Mouse (Mus musculus): ENCODE results near the gene Arhgap30. TPM values are rescaled to one million over a fixed set of nuclear protein-coding genes. Genes with fewer than 3 reads are reported as not detected.

Gene Arhgap30
- 1.3 TPM for polyA plus RNA-seq (2014; fragmentation: Illumina TruSeq; extraction: RNeasy Lipid Tissue Mini Kit (QIAGEN cat#74804); ENCODE audit: low read depth, low replicate concordance)

DNA sequence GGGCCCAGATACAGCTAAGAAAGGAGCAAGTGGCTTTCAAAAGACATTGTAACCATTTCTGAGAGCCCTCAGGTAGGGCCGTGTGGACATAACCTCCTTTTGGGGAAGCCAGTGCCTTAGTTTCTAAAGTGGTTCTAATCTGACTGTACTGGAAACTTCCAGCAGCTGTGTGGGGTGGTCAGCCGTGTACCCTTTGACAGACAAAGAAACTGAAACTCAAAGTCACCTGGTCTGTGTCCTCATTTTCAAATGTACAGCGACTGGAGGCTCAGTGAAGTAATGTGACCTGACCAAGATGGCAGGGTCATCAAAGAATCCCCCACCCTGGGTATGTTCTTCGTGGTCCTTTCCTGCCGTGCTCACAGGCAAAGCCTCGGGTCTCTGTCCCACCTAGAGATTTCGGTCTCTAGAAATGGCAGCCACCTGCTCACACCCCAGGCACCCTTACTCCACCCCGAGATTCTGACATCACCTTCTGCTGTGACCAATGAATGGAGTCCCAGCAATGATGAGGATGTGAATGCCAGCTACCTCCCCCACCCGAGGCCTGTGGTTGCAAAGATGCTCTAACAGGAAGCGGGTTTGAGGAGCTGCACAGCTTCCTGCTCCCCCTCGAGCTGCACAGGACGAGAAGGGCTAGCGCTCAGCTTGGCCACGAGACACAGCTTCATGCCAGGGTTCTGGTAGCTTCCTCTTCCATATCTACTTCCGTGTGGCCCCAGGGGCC lies at the start of gene Arhgap30:
Gene Arhgap30, plus strand, starts transcription at position 579 of the 727 bp plus-strand sequence.

DNA sequence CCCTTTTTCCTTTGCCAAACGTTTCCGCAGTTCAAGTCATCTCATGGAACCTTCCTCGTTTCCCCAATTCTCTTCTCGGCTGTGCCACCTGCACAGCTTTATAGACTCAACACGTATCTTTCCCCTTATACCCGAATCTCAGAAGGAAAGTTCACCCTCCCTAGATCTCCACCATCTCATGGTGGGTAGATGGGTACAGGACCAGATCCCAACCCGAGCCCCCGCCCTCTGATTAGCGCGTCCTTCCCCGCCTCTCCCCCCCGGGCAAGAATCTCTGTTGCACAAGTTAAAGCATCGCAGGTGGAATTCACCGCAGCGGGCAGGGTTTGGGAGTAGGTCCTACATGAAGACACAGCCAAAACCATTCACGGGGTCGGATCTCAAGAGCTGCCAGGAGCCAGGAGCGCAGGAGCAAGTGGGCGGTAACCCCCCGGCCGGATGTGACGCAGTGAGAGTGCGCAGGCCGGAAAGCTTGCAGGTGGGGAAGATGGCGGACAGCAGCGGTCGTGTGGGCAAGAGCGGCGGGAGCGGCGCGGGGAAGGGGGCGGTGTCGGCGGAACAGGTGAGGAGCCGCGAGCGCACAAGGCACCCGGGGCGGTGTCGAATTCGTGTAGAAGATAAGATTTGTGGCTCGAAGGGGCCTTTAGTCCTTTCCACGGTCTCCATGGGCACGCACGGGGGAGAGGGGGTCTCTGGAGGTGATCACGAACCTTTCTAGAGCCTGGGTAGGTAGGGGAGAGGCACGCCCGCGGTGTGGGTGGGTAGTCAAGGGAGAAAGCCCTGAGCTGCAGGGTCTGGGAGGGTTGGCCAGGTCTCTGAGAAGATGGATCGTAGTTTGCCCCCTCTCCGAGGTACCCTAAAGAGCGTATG lies 43.3 kb upstream of the Arhgap30 start, which contains the start of the genes Nit1 and Pfdn2:
Gene Nit1, minus strand, starts transcription at position 422 of the 870 bp plus-strand sequence.
Gene Pfdn2, plus strand, starts transcription at position 446 of the 870 bp plus-strand sequence.

DNA sequence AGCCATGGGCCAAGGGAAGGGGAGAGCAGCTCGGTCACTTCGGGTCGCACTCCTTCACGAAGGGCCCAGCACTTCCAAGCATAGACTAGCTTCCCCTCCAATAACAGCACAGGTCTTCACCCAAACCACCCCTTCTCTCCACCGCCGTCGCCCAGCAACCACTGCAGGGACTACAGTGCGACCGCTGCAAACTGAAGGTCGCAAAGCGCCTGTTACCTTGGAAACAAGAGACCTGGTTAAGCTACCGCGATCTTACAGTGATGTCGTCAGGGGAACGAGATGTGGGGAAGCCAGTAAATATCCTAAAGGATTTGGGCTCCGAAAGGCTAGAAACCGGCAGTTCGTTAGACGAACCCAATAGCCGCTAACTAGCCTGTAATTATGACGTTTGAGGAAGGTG lies 28.1 kb upstream of the Arhgap30 start, which contains the start of gene Klhdc9:
Gene Klhdc9, minus strand, starts transcription at position 143 of the 400 bp plus-strand sequence.

DNA sequence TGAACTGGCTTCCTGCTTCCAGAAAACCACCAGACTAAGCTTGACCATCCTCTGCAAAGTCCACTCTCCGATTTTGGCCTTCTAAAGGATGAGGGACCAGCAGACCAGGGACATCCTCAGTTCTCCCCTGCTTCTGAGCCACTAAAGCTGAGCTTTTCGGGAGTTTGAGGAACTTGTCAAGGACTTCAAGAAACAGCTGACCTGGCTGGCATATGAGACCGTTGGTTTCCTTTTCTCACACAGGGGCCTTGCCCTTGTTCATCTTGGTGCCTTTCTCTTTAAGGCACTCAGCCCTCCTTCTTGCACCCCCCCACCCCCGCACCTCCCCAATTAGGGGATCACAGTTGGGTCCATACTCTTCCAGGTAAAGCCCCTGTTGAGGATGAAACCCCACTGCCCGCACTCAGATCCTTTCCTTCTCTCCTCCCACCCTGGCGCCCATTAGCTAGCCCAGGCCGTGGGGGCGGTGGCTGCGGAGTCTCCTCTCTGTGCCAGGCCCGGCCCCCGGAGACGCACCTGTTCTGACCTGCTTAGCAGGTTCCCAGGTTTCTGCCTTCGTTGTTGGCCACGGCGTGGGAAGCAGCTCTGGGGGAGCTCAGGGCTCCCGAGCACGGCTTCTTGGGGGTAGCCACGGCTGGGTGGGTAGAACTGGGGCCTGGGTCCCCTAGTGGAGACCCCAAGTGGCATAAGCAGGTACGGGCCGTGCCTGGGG lies 18.8 kb upstream of the Arhgap30 start, which contains the start of gene Nectin4:
Gene Nectin4, plus strand, starts transcription at position 255 of the 712 bp plus-strand sequence.

DNA sequence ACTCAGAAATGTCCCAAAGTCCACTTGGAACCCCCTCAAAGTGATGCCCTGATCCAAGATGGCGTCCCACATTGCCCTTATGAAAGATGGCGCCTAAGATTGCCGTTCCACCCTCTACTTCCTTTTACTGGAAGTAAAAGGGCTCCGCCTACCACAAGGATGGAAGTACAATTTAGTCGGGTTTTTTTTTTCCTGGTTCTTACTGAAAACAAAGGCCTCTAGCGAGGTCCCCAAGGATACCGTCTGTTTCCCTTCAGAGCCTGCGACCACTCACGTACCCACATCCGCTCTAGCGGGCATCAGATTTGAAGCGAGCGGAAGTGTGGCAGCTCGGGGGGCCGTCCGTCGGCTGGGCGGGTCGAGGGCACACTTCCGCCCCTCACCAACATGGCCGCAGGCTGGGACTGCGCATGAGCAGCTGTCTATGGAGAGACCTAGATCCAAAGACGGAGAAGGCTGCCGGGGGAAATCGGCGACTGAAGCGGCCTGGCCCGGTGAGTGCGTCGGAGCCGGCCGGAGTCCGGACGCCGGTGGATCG lies 22.3 kb downstream of the Arhgap30 start, which contains the start of gene Usf1:
Gene Usf1, plus strand, starts transcription at position 367 of the 538 bp plus-strand sequence.

DNA sequence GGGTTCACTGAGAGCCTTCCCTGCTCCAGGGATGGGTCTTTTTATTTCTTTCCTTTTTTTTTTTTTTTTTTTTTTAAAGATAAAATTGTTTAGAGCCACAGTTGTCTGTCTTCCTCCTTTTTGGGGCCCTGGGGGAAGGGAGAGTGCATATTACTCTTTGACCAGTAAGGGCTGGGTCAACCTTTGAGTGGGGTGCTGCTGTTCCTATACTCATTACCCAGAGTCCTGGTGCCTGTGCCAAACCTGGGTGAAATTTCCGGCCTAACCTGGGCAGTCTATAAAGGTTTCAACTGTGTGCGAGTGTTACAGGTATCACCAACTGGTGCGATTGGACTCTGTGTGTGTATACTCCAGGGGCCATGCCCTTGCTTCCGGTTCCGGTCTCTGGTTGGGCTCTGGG lies 29.9 kb downstream of the Arhgap30 start, which contains the start of gene Tstd1:
Gene Tstd1, plus strand, starts transcription at position 213 of the 400 bp plus-strand sequence.

DNA sequence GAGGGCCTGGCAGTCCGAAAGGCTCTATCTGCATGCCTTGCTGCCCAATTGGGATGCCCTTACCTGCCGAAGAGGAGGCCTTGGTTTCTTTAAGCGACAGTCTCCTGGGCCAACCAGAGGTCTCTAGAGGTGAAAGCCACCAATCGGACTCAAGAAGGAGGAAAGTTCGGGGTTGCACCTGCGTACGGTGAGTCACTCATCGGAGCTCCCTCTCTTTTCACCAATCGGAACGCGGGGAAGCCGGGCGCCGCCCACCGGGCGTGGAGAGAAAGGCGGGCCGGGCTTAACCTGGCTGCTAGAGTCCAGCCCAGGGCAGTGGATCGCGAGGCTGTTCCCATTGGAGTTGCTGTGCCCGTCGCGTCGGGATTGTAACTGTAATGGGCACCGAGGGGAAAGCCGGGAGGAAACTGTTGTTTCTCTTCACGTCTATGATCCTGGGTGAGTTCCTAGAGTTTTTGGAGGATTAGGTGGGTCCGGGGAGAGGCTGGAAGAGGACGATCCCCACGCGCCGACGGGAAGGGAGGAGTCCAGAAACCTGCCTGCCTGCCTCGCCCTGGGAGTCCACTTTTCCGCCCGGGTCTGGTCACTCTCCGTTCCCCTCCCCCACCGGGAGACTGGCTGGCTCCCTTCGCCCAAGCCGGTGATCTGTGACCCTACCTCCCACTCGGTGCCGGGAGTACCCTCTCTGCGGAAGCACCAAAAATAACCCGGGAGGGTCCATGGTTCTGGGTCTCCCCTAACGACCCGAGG lies 48.7 kb downstream of the Arhgap30 start, which contains the start of gene F11r:
Gene F11r, plus strand, starts transcription at position 272 of the 750 bp plus-strand sequence.

Other genes starting within 250 kb of the Arhgap30 start
- gene Sdhc, start 238.4 kb upstream of the Arhgap30 start, polyA plus RNA-seq (2014; fragmentation: Illumina TruSeq; extraction: RNeasy Lipid Tissue Mini Kit (QIAGEN cat#74804); ENCODE audit: low read depth, low replicate concordance), result 129 TPM
- gene Mpz, start 238.2 kb upstream of the Arhgap30 start, polyA plus RNA-seq (2014; fragmentation: Illumina TruSeq; extraction: RNeasy Lipid Tissue Mini Kit (QIAGEN cat#74804); ENCODE audit: low read depth, low replicate concordance), result 0.20 TPM
- gene Pcp4l1, start 192.7 kb upstream of the Arhgap30 start, polyA plus RNA-seq (2014; fragmentation: Illumina TruSeq; extraction: RNeasy Lipid Tissue Mini Kit (QIAGEN cat#74804); ENCODE audit: low read depth, low replicate concordance), result 6.5 TPM
- not detected for gene Nr1i3, start 175.0 kb upstream of the Arhgap30 start, polyA plus RNA-seq (2014; fragmentation: Illumina TruSeq; extraction: RNeasy Lipid Tissue Mini Kit (QIAGEN cat#74804); ENCODE audit: low read depth, low replicate concordance)
- 7.3 TPM for gene Tomm40l, start 166.4 kb upstream of the Arhgap30 start, polyA plus RNA-seq (2014; fragmentation: Illumina TruSeq; extraction: RNeasy Lipid Tissue Mini Kit (QIAGEN cat#74804); ENCODE audit: low read depth, low replicate concordance)
- 3.9 TPM for gene Apoa2, start 163.9 kb upstream of the Arhgap30 start, polyA plus RNA-seq (2014; fragmentation: Illumina TruSeq; extraction: RNeasy Lipid Tissue Mini Kit (QIAGEN cat#74804); ENCODE audit: low read depth, low replicate concordance)
- 10.8 TPM for gene Fcer1g, start 154.6 kb upstream of the Arhgap30 start, polyA plus RNA-seq (2014; fragmentation: Illumina TruSeq; extraction: RNeasy Lipid Tissue Mini Kit (QIAGEN cat#74804); ENCODE audit: low read depth, low replicate concordance)
- gene Adamts4, start 138.5 kb upstream of the Arhgap30 start, polyA plus RNA-seq (2014; fragmentation: Illumina TruSeq; extraction: RNeasy Lipid Tissue Mini Kit (QIAGEN cat#74804); ENCODE audit: low read depth, low replicate concordance), result 1.2 TPM
- gene Ndufs2, start 137.6 kb upstream of the Arhgap30 start, polyA plus RNA-seq (2014; fragmentation: Illumina TruSeq; extraction: RNeasy Lipid Tissue Mini Kit (QIAGEN cat#74804); ENCODE audit: low read depth, low replicate concordance), result 89.0 TPM
- gene B4galt3, start 118.6 kb upstream of the Arhgap30 start, polyA plus RNA-seq (2014; fragmentation: Illumina TruSeq; extraction: RNeasy Lipid Tissue Mini Kit (QIAGEN cat#74804); ENCODE audit: low read depth, low replicate concordance), result 2.3 TPM
- gene Ppox, start 107.8 kb upstream of the Arhgap30 start, polyA plus RNA-seq (2014; fragmentation: Illumina TruSeq; extraction: RNeasy Lipid Tissue Mini Kit (QIAGEN cat#74804); ENCODE audit: low read depth, low replicate concordance), result 6.2 TPM
- gene Usp21, start 101.0 kb upstream of the Arhgap30 start, polyA plus RNA-seq (2014; fragmentation: Illumina TruSeq; extraction: RNeasy Lipid Tissue Mini Kit (QIAGEN cat#74804); ENCODE audit: low read depth, low replicate concordance), result 15.0 TPM
- 101 TPM for gene Ufc1, start 93.9 kb upstream of the Arhgap30 start, polyA plus RNA-seq (2014; fragmentation: Illumina TruSeq; extraction: RNeasy Lipid Tissue Mini Kit (QIAGEN cat#74804); ENCODE audit: low read depth, low replicate concordance)
- 6.7 TPM for gene Dedd, start 59.8 kb upstream of the Arhgap30 start, polyA plus RNA-seq (2014; fragmentation: Illumina TruSeq; extraction: RNeasy Lipid Tissue Mini Kit (QIAGEN cat#74804); ENCODE audit: low read depth, low replicate concordance)
- gene Nit1, start 43.3 kb upstream of the Arhgap30 start, polyA plus RNA-seq (2014; fragmentation: Illumina TruSeq; extraction: RNeasy Lipid Tissue Mini Kit (QIAGEN cat#74804); ENCODE audit: low read depth, low replicate concordance), result 43.5 TPM
- gene Pfdn2, start 43.3 kb upstream of the Arhgap30 start, polyA plus RNA-seq (2014; fragmentation: Illumina TruSeq; extraction: RNeasy Lipid Tissue Mini Kit (QIAGEN cat#74804); ENCODE audit: low read depth, low replicate concordance), result 39.6 TPM
- gene Klhdc9, start 28.2 kb upstream of the Arhgap30 start, polyA plus RNA-seq (2014; fragmentation: Illumina TruSeq; extraction: RNeasy Lipid Tissue Mini Kit (QIAGEN cat#74804); ENCODE audit: low read depth, low replicate concordance), result 0.97 TPM
- gene Nectin4, start 18.9 kb upstream of the Arhgap30 start, polyA plus RNA-seq (2014; fragmentation: Illumina TruSeq; extraction: RNeasy Lipid Tissue Mini Kit (QIAGEN cat#74804); ENCODE audit: low read depth, low replicate concordance), result 0.40 TPM
- 0.69 TPM for gene Usf1, start 22.4 kb downstream of the Arhgap30 start, polyA plus RNA-seq (2014; fragmentation: Illumina TruSeq; extraction: RNeasy Lipid Tissue Mini Kit (QIAGEN cat#74804); ENCODE audit: low read depth, low replicate concordance)
- gene Tstd1, start 29.9 kb downstream of the Arhgap30 start, polyA plus RNA-seq (2014; fragmentation: Illumina TruSeq; extraction: RNeasy Lipid Tissue Mini Kit (QIAGEN cat#74804); ENCODE audit: low read depth, low replicate concordance), result 2.9 TPM
- 51.7 TPM for gene F11r, start 48.6 kb downstream of the Arhgap30 start, polyA plus RNA-seq (2014; fragmentation: Illumina TruSeq; extraction: RNeasy Lipid Tissue Mini Kit (QIAGEN cat#74804); ENCODE audit: low read depth, low replicate concordance)
- gene Alyref2, start 114.5 kb downstream of the Arhgap30 start, polyA plus RNA-seq (2014; fragmentation: Illumina TruSeq; extraction: RNeasy Lipid Tissue Mini Kit (QIAGEN cat#74804); ENCODE audit: low read depth, low replicate concordance), result 1.2 TPM
- not detected for gene Itln1, start 146.3 kb downstream of the Arhgap30 start, polyA plus RNA-seq (2014; fragmentation: Illumina TruSeq; extraction: RNeasy Lipid Tissue Mini Kit (QIAGEN cat#74804); ENCODE audit: low read depth, low replicate concordance)
- 0.61 TPM for gene Cd244a, start 170.2 kb downstream of the Arhgap30 start, polyA plus RNA-seq (2014; fragmentation: Illumina TruSeq; extraction: RNeasy Lipid Tissue Mini Kit (QIAGEN cat#74804); ENCODE audit: low read depth, low replicate concordance)
- gene Ly9, start 218.5 kb downstream of the Arhgap30 start, polyA plus RNA-seq (2014; fragmentation: Illumina TruSeq; extraction: RNeasy Lipid Tissue Mini Kit (QIAGEN cat#74804); ENCODE audit: low read depth, low replicate concordance), result 0.57 TPM